Mouse (Mus musculus): ENCODE data around the gene Acd.

Gene Acd

DNA sequence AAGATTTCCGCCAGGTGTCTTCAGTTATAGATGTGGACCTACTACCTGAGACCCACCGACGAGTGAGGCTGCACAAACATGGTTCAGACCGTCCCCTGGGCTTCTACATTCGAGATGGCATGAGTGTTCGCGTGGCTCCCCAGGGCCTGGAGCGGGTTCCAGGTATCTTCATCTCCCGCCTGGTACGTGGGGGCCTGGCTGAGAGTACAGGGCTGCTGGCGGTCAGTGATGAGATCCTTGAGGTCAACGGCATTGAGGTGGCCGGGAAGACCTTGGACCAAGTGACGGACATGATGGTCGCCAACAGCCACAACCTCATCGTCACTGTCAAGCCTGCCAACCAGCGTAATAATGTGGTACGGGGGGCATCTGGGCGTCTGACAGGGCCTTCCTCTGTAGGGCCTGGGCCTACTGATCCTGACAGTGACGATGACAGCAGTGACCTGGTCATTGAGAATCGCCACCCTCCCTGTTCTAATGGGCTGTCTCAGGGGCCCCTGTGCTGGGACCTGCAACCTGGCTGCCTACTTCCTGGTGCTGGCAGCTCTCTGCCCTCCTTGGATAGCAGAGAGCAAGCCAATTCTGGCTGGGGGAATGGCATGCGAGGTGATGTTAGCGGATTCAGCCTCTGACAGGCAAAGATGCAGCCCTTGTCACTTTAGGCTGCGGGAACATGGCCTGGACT lies 2.0 kb upstream of the Acd start:
- in situ Hi-C loops (cut with MboI, MseI), result no loop called here

DNA sequence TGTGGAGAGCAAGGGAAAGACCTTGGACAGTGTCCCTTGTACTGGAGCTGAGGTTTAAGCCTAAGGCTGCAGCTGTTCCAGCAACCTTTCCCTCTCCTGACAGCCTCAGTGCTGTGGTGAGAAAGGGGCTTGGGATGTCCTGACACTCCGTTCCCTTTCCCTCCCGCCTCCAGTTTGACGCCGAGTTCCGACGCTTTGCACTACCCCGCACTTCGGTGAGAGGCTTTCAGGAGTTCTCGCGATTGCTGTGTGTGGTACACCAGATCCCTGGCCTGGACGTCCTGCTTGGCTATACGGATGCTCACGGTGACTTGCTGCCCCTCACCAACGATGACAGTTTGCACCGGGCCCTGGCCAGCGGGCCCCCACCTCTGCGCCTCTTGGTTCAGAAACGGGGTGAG lies 1.1 kb upstream of the Acd start:
- in situ Hi-C loops (cut with MboI, MseI), result no loop called here

DNA sequence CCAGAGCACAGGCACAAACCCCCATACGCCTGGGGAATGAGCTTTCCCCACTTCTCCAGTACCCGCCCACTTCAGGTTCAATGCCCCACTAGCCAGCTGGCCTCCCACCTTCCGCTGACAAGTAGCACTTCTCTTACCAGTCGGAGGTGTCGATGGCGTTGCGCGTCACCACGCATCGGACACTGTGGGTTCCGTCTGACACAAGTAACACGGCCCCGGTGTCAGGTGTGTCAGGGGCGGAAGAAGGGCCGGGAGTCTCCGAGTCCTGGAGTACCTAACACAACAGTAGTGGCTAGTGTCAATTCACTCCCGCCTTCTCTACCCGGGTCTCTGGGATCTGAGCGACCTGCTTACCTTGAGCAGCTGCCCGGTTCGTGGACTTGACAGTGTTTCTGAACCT lies 336 bp downstream of the Acd start:
- in situ Hi-C loops (cut with MboI, MseI), result no loop called here

DNA sequence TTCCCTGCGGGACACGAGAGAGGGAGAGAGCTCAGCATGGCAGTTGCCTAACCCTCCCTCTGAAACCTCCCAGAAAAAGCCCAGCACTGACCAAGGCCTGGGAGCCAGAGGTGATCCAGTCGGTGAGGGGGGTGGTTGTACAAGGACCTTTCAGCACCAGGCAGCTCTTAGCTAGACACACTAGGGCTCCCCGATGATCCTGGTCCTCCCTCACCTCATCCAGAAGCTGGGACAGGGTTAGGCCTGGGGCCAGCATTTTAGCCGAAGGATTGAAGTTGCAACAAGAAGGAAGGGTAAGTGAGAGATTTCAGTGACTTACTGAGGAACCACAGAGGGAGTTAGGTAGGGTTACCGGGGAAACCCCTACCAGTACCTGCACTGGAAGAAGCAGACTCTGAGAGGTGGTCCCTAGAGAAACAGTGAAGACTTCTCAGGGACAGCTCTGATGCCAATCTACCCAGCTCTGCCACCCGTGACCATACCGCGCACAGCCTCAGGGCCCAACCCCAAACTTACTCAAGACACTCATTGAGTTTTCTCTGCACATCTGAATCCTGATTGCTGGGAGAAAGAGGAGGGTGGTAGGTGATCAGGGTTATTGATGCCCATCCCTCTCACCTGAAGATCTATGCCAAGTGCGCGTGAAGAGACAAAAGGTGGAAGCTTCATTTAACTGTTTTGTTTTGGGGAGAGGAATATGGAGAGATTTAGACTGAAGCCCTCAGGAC lies 1.2 kb downstream of the Acd start:
- in situ Hi-C loops (cut with MboI, MseI), result no loop called here

DNA sequence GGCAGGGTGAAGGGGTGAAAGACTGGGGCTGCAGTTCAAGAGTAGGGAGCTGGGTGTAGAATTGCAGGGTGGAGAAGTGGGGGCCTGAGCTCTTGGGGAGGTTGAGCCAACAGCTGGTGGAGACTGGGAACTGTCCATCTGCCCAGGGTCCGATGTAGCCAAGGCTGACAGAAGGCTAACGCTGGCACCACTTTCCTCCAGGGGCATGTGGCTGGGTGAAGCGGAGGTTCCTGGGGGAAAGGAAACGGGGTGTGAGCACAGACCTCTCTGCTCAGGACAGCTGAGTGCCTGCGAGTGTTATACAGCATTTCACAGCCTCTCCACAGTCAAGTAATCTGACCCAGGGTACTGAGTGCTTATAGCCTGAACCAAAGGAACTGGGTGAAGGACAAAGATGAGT lies 2.2 kb downstream of the Acd start:
- in situ Hi-C loops (cut with MboI, MseI), result no loop called here

DNA sequence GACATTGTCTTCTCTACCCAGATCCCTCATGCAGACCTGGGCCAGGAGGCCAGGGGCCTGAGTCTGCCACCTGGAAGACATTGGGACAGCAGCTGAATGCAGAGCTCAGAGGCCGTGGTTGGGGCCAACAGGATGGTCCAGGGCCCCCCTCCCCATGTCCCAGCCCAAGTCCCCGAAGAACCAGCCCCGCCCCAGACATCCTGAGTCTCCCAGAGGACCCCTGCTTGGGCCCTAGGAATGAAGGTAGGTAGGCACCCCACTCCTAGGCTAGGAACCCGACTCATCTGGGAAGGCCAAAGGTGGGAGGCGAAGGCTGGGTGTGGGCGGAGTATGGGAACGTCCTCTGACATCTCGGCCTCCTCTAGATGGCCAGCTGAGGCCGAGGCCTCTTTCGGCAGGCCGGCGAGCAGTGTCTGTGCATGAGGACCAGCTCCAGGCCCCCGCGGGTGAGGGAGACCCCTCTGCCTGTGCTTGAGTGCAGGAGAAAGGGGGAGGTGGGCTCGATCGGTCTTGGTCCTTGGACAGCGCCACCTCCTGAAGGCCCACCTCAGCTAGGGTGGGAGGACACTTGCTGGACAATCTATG lies 3.6 kb downstream of the Acd start:
- in situ Hi-C loops (cut with MboI, MseI), result no loop called here

DNA sequence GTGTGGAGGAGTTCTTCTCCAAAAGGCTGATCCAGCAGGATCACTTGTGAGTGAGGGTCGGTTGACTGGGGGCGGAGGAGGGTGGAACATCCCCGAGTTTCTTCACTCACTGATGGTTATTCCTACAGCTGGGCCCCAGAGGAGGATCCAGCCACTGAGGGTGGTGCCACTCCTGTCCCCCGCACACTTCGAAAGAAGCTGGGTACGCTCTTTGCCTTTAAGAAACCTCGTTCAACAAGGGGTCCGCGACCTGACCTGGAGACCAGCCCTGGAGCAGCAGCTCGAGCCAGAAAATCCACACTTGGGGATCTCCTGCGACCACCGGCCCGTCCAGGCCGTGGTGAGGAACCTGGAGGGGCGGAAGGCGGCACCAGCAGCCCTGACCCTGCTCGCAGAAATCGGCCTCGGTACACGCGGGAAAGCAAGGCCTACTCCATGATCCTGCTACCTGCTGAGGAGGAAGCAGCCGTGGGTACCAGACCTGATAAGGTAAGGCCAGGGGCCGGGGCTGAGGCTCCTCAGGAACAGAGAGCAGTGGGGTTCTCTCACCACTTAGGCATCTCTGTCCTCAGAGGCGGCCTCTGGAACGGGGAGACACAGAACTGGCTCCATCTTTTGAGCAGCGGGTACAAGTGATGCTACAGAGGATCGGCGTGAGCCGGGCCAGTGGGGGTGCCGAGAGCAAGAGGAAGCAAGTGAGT lies 5.7 kb downstream of the Acd start:
- in situ Hi-C loops (cut with MboI, MseI), result no loop called here

DNA sequence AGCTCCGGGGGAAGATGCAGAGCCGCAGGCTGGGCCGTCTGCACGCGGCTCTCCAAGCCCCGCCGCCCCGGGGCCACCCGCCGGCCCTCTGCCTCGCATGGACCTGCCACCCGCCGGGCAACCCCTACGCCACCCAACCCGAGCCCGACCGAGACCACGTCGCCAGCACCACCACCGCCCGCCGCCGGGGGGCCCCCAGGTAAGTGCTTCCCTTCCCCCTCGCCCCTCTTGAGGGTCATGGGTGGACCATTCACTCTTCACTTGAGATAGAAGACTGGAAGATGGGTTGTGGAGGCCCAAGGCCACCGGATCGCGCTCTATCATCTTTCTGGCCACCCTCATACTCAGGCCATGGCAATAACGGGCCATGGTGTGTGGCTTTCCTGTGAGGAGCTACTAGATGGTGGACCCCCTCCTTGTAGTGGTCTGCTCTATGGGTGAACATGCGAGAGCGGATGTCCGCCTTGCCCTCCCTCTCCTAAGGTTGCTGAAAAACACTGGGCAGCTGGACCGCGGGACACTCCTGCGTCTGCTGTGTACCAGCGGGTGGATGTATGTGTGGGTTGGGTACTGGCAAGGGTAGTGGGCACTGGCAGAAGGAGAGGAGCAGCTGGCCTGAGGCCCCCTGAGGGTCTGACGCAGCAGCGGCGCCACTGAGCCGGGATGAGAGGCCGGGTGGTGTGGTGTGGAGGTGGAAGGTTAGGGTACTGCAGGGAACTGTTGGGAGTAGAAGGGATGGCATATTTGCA lies 6.7 kb downstream of the Acd start:
- in situ Hi-C loops (cut with MboI, MseI), result no loop called here

DNA sequence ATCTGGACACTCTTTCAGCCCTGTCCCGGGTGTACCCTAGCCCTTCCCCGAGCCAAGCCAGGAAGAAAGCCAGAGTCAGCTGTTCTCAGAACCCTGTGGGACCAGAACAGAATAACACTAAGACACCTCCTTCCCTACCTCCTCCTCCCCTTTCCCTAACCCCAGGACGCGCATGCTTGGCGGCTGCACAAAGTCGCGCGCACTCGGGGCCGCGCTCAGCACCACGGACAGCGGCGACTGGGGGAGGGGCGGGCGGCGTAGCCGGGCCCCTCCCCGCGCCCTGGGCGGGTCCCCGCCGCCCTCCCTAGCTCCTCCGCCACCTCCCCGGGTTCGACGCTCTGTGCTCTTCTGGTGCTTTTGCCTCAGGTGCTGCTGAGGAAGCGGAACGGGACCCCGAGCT lies 7.3 kb downstream of the Acd start:
- in situ Hi-C loops (cut with MboI, MseI), result no loop called here

DNA sequence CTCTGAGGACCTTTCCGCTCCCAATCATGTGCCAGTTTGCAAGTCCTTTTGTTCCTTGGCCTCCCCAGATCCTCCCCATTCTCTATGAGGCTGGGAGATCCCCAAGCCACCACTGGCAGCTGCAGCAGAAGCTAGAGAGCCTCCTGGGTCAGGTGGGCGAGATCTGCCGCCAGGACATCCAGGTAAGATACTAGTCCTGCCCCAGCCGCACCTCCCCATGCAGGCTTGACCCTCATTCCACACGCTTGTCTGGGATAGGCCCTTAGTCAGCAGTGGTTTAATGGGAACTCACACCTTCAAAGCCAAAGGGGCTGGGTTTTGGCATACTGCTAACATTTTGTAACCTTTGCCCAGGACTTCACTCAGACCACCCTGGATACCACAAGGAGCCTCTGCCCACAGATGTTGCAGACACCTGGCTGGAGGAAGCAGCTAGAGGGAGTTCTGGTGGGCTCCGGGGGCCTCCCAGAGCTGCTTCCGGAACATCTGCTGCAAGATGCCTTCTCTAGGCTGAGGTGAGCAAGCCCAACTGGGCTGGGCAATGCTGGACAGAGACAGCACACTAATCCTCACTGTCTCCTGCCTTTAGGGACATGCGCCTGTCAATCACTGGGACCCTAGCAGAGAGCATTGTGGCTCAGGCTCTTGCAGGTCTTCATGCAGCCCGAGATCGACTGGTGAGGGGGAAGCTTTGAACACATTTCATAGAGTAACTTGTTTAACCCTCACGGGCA lies 8.3 kb downstream of the Acd start:
- in situ Hi-C loops (cut with MboI, MseI), result no loop called here

DNA sequence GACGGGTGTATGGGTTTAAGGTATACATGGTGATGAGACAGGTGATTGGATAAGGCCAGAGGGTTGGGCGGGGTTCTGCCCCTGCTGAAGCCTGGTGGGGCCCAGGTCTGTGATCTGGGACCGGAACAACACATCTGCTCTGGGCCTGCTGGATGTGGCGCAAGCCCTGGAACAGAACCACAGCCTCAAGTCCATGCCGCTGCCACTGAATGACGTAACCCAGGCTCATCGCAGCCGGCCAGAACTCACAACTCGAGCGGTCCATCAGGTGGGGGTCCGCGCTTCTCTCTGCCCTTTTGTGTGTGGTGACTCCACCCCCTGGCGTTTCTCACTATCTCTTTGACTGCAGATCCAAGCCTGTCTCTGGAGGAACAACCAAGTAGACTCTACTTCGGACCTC lies 9.9 kb downstream of the Acd start:
- in situ Hi-C loops (cut with MboI, MseI), result no loop called here

DNA sequence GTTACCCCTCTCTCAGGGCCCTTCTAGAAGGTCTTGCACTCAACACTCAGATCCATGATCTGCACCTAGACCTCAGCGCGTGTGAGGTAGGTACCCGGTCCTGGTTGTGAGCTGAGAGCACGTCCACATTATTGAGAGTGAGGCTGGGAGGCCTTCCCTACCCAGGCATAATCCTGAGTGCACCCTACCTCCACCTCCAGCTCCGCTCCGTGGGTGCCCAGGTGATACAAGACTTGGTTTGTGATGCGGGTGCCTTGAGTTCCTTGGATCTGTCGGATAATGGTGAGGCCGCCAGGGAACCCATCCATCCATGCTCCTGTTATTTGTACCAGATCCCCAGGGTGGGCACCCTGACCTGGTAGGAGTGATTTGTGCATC lies 10.9 kb downstream of the Acd start:
- in situ Hi-C loops (cut with MboI, MseI), result loop anchor here (5.0 kb wide), 2 partner anchors 63 to 88 kb away; no protein-coding TSS in a partner anchor

DNA sequence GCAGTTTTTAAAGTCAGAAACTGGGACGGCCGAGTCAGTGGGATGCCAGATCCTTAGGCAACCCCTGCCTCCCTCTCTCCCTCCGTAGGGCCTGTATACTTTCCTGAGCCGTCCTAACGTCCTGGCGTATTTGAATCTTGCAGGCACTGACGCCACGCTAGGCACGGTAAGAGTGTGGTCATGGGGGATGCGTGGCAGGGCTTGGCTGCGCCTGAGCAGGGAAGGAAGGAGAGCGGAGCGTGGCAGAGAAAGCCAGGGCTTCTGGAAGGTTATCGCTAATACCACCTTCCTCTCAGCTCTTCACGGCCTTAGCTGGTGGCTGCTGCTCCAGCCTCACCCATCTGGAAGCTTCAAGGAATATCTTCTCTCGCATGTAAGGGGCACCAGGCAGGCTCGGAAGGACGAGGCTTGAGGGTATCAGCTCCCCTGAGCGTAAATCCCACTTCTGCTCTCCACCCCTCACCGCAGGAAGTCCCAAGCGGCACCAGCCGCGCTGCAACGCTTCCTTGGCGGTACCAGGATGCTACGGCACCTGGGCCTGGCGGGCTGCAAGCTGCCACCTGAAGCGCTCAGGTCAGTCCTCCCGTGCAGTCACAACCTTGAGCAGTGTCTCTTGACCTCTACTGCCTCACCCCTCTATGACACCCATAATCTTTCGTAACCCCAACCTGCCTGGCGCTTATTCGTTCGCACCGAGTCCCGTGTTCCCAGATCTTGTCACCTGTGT lies 11.5 kb downstream of the Acd start:
- in situ Hi-C loops (cut with MboI, MseI), result loop anchor here (5.0 kb wide), 2 partner anchors 62 to 87 kb away; no protein-coding TSS in a partner anchor

DNA sequence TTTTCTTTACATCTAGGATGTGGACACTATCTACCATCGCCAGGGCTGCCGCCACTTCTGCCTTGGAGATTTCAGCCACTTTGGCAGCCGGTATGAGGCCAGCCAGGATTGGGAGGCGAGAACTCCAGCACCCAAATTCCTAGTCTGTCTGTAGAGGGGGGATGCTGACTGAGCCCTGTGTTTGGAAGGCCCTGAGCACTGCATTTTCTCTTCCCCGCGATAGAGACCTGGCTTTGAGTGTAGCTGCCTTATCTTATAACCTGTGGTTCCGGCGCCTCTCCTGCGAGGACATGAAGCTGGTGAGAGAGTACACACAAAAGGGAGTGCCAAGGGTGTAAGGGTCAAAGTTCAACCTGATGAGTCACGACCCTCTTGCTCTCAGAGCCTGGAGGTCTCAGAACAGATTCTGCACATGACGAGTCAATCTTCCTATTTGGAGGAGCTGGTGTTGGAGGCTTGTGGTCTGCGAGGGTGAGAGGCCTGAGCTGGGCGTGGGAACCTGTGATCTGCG lies 12.6 kb downstream of the Acd start:
- in situ Hi-C loops (cut with MboI, MseI), result loop anchor here (5.0 kb wide), 2 partner anchors 61 to 86 kb away; no protein-coding TSS in a partner anchor

DNA sequence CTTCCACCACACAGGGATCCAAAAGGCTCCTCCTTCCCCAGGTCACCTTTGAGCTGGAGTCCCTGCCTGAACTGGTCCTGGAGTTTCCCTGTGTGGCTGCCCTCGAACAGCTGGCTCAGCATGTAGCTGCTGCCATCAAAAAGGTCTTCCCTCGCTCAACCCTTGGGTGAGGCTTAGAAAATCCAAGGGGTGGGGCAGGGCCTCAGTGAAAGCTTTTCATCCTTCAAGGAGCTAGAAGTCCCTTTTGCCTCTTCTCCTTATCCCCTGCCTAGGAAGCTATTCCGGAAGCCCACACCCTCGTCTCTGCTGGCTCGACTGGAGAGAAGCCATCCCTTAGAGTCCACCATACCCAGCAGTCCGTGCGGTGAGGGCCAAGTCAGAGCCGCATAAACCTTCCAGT lies 13.4 kb downstream of the Acd start:
- in situ Hi-C loops (cut with MboI, MseI), result loop anchor here (5.0 kb wide), 2 partner anchors 60 to 85 kb away; no protein-coding TSS in a partner anchor

DNA sequence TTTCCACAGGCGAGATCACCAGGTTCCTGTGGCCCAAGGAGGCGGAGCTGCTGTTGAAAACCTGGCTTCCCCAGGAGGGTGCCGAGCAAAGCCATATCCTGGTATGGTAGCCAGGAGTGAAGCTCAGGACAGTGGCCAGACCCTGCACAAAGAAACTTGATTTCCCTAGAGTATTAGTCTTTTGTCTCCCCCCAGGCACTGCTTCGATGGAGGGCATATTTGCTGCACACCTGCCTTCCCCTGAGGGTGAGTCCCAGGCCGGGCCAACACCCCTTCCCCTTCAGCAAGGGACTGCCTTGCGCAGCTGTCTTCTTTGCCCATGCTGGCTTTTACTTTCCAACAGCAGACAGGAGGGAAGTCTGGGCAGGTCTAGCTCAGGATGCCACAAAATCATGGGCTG lies 14.4 kb downstream of the Acd start:
- in situ Hi-C loops (cut with MboI, MseI), result loop anchor here (5.0 kb wide), 2 partner anchors 59 to 84 kb away; no protein-coding TSS in a partner anchor

DNA sequence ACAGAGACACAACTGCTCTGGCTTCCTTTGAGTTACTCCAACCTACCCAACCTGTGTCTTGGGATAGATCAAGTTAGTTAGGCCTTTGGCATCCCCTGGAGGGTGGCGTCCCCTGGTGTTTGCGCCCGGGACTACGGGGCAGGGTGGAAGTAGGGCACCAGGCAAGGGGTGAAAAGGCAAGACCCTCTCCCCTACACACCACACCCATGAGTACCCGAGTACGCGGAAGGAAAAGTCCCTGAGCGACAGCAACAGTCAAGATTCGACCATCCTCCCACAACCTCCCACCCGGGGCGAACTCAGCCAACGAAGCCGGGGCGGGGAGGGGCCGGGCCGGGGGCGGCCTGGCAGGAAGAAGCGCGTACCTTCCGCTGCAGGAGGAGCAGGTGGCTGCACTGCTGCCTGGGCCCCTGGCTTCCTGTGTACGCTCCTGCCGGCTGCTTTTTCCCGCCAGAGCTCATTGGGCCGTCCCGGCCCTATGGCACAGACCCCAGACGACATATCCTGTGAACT lies 15.1 kb downstream of the Acd start, which contains the start of gene Carmil2:
TSS of gene Carmil2 (plus strand) at position 479 of the 513 bp plus-strand sequence.
- in situ Hi-C loops (cut with MboI, MseI), result loop anchor here (5.0 kb wide), 2 partner anchors 59 to 84 kb away; no protein-coding TSS in a partner anchor

DNA sequence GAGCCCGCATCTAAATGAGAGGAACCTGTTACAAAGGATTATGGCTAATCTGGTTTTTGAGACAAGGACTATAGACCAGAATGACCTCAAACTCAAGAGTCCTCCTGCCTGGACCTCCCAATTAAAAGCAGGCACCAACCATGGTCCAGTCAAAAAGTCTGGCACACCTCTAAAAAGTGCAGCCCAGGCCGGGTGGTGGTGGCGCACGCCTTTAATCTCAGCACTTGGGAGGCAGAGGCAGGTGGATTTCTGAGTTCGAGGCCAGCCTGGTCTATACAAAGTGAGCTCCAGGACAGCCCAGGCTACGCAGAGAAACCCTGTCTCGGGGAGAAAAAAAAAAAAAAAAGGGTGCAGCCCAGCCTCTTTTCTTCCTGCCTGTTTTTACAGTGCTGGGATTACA lies 15.6 kb downstream of the Acd start:
- in situ Hi-C loops (cut with MboI, MseI), result loop anchor here (5.0 kb wide), 2 partner anchors 58 to 83 kb away; no protein-coding TSS in a partner anchor

DNA sequence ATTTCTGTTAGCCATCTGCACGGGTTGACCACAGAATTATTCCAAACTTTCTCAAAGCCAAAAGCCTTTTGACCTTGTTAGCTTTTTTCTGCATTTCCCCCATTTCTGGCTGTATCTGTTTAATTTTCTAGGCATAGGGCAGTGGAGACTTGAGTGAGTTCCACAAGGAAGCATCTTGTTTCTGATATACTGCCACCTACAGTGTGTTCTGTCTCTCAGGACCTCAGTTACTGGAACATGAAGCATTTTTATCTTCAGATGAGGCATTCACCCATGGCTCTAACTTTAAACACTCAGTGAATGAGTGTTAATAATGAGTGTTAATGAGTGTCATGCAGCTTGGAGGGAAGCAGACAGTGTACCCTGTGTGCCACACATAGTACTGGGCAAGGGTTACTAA lies 23.0 kb downstream of the Acd start:
- in situ Hi-C loops (cut with MboI, MseI), result no loop called here

Data from T-helper 2 cell (primary cell).